Mouse (Mus musculus) thymus, adult 2 months (tissue): ENCODE results near the gene Sorbs1. TPM values are rescaled to one million over a fixed set of nuclear protein-coding genes. Genes with fewer than 3 reads are reported as not detected.

Source experiments
- DNase-seq: peaks from one replicate; pipeline ENCODE4 v3.0.0; 2021
- H3K27ac ChIP-seq: fragments of 200-500 bp; 2 replicates; pipeline ENCODE4 v1.5.1; 2012; ENCODE audit warnings: low read length, control low read depth; ENCODE audit not compliant: control insufficient read depth, insufficient read depth
- H3K27me3 ChIP-seq: fragments of 200-500 bp; 2 replicates; pipeline ENCODE4 v1.6.1; 2012; ENCODE audit warnings: mild to moderate bottlenecking, low read length, moderate library complexity, mixed read lengths; ENCODE audit not compliant: control insufficient read depth, insufficient read depth
- H3K36me3 ChIP-seq: fragments of 200-500 bp; 2 replicates; pipeline ENCODE4 v1.6.1; 2012; ENCODE audit warnings: mild to moderate bottlenecking, low read length, moderate library complexity; ENCODE audit not compliant: control insufficient read depth, insufficient read depth
- H3K4me1 ChIP-seq: fragments of 200-500 bp; replicated peaks from 2 replicates; pipeline ENCODE4 v1.6.1; 2012; ENCODE audit warnings: low read length; ENCODE audit not compliant: control insufficient read depth, insufficient read depth
- H3K4me3 ChIP-seq: fragments of 200-500 bp; 2 replicates; pipeline ENCODE4 v1.5.1; 2012; ENCODE audit warnings: mild to moderate bottlenecking, low read length, control low read depth, moderate library complexity; ENCODE audit not compliant: control insufficient read depth, insufficient read depth
- CTCF ChIP-seq: fragments of 200-500 bp; IDR thresholded peaks from 2 replicates; pipeline ENCODE4 v1.5.1; 2012; ENCODE audit warnings: mild to moderate bottlenecking, control low read depth, low read length, moderate library complexity, borderline replicate concordance; ENCODE audit not compliant: control insufficient read depth, poor library complexity, insufficient read depth; ENCODE audit errors: extremely low read depth
- POLR2A ChIP-seq: fragments of 200-500 bp; IDR thresholded peaks from 2 replicates; pipeline ENCODE4 v1.6.1; 2012; ENCODE audit warnings: mild to moderate bottlenecking, low read length, control low read depth, moderate library complexity; ENCODE audit not compliant: control insufficient read depth, poor library complexity, insufficient read depth; ENCODE audit errors: extremely low read depth
- WGBS: fragments of 180-500 bp; shearing (Covaris S2); methylation state at CpG from one replicate; pipeline ENCODE4 v1.1.7; 2018; 5-methylcytosine and 5-hydroxymethylcytosine counted together
- polyA plus RNA-seq: library from polyadenylated mRNA; depleted of rRNA; stranded (reverse); fragments of >200 nt; gene quantifications from 2 replicates; pipeline ENCODE4 v1.2.3, GENCODE M21; 2012

Gene Sorbs1
- polyA plus RNA-seq, 1 experiment = 14.0 TPM

- TF ChIP-seq POLR2A (no peak), CTCF (no peak)
- Histone ChIP-seq H3K36me3 (no peaks in the 10 kb centered on the region), H3K27me3 (no peaks in the 10 kb centered on the region), H3K4me3 (no peak overlapping the region), H3K4me1 (no peaks in the 10 kb centered on the region), H3K27ac (no peak overlapping the region)
- 82% methylated on average over 1 of the region's 1 CpGs for WGBS
- DNase-seq = no peak
Observed at GRCm38 (mm10) chr19:40294231-40294630, 219.3 kb downstream of the Sorbs1 start.

GRCm38 (mm10) chr19:40293791-40294190 is 219.8 kb downstream of the Sorbs1 start:
- H3K36me3 ChIP-seq = no peaks in the 10 kb centered on the region
- no peak overlapping the region for H3K4me3 ChIP-seq
- no peak for DNase-seq
- no peaks in the 10 kb centered on the region for H3K27me3 ChIP-seq
- 97% methylated on average over 6 of the region's 6 CpGs for WGBS
- H3K27ac ChIP-seq = no peak overlapping the region
- no peaks in the 10 kb centered on the region for H3K4me1 ChIP-seq
- TF ChIP-seq POLR2A (no peak), CTCF (no peak)

- no peak overlapping the region for H3K27ac ChIP-seq
- no peak for TF ChIP-seq CTCF
- no peak overlapping the region for H3K4me3 ChIP-seq
- H3K27me3 ChIP-seq = no peaks in the 10 kb centered on the region
- WGBS = 95% methylated on average over 6 of the region's 6 CpGs
- H3K36me3 ChIP-seq = no peaks in the 10 kb centered on the region
- DNase-seq = no peak
- no peaks in the 10 kb centered on the region for H3K4me1 ChIP-seq
Observed at GRCm38 (mm10) chr19:40290099-40290724, 223.4 kb downstream of the Sorbs1 start.

- no peak overlapping the region for H3K4me3 ChIP-seq
- TF ChIP-seq POLR2A = no peak
- no peak for TF ChIP-seq CTCF
- no peak overlapping the region for H3K27ac ChIP-seq
- DNase-seq = no peak
- H3K27me3 ChIP-seq = no peaks in the 10 kb centered on the region
- whole genome bisulfite sequencing = 95% methylated on average over 9 of the region's 9 CpGs
- H3K36me3 ChIP-seq = no peaks in the 10 kb centered on the region
- H3K4me1 ChIP-seq = no peaks in the 10 kb centered on the region
Observed at GRCm38 (mm10) chr19:40288415-40288814, 225.2 kb downstream of the Sorbs1 start.

GRCm38 (mm10) chr19:40284704-40285103 is 228.9 kb downstream of the Sorbs1 start:
- no peaks in the 10 kb centered on the region for H3K36me3 ChIP-seq
- no peak overlapping the region for H3K4me3 ChIP-seq
- no peak for DNase-seq
- TF ChIP-seq POLR2A (no peak), CTCF (no peak)
- no peaks in the 10 kb centered on the region for H3K4me1 ChIP-seq
- 93% methylated on average over 2 of the region's 2 CpGs for WGBS
- H3K27me3 ChIP-seq = no peaks in the 10 kb centered on the region
- H3K27ac ChIP-seq = no peak overlapping the region

- Histone ChIP-seq H3K36me3 (no peaks in the 10 kb centered on the region), H3K4me3 (no peak overlapping the region), H3K27me3 (no peaks in the 10 kb centered on the region), H3K27ac (no peak overlapping the region), H3K4me1 (no peaks in the 10 kb centered on the region)
- DNase-seq = no peak
- 79% methylated on average over 2 of the region's 2 CpGs for WGBS
- TF ChIP-seq POLR2A (no peak), CTCF (no peak)
Observed at GRCm38 (mm10) chr19:40283415-40283814, 230.2 kb downstream of the Sorbs1 start.

- Histone ChIP-seq H3K27ac (no peak overlapping the region), H3K36me3 (no peaks in the 10 kb centered on the region), H3K4me3 (no peak overlapping the region), H3K27me3 (no peaks in the 10 kb centered on the region), H3K4me1 (no peaks in the 10 kb centered on the region)
- no peak for DNase-seq
- no peak for TF ChIP-seq CTCF
- no peak for TF ChIP-seq POLR2A
- 90% methylated on average over 8 of the region's 8 CpGs for WGBS
Observed at GRCm38 (mm10) chr19:40278372-40279023, 235.1 kb downstream of the Sorbs1 start.
